Mouse (Mus musculus) bone marrow macrophage, adult 2 months (primary cell): ENCODE results near the gene 1700008O03Rik.

Experiments
- CTCF ChIP-seq: IDR thresholded peaks from 2 replicates; pipeline ENCODE4 v1.5.1; 2012; ENCODE audit warnings: low read depth, mild to moderate bottlenecking, low read length, moderate library complexity
- POLR2A ChIP-seq: IDR thresholded peaks from 2 replicates; pipeline ENCODE4 v1.6.1; 2012; ENCODE audit warnings: mild to moderate bottlenecking, low read depth, low read length, borderline replicate concordance

DNA sequence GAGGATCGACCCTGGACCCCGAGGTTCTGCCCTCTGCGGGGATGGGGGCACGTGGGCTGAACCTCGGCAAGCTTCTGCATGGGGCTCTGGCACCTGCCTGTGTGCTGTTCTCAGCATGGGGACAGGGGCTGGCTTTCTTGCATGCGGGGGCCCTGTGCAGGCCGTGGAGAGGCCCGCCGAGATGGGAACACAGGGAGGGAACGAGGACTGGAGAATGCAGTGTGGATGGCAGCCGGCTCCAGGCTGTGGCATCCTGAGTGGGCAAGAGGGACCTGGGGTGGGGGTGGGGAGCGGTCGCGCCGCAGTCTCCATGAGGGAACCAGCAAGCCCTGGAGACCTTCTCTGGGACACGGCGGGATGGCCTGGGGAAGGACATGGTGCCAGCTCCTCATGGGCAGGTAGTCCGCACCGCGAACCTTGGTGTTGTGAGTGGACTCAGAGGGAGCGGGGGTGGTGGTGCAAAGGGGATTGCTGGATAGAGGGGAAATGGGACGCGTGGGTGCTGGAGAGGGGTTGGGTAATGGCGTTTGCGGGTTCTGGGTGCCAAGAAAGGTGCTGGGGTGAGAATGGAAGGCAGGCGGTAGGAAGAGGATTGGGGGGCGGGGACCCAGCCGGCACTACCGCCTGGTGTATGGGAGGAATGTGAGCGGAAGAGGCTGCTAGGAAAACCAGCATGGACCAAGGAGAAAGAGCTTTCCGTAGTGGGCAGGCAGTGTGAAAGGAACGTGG is 48.3 kb downstream of the 1700008O03Rik start:
- TF ChIP-seq CTCF (no peak), POLR2A (no peak)
